Mouse (Mus musculus) megakaryocyte, embryonic 14.5 days (primary cell): ENCODE measurements at regions not wholly inside any gene's neighbourhood (a gene's known extent, or its start where the extent isn't known, plus 50 kb on each side); places are given as distances from the start of the nearest gene placed in this dataset.

Source experiments
- FLI1 ChIP-seq: IDR thresholded peaks from 2 replicates; pipeline ENCODE4 v1.6.1; 2012; ENCODE audit warnings: low read length, inconsistent platforms, mixed read lengths
- GATA1 ChIP-seq: IDR thresholded peaks from 3 replicates; pipeline ENCODE4 v1.6.1; 2012; ENCODE audit warnings: mixed read lengths, low read length, inconsistent platforms, borderline replicate concordance

DNA sequence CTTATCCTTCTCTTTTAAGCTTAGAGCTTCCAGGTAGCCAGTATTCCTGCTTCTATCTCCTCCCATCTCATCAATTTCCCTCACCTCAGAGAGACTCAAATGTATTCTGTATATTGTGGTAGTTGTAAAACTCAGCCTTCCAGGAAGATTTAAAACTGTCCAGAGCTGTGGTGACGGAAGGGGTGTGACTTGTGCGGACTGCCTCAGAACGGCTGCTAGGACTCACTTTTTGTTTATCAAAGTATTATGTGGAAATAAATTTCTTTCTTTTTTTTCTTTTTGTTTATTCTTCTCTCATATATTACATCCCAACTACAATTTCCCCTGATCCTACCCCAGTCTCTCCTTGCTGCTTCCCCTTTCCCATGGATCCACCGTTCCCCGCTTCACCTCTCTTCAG lies 1043.7 kb downstream of the Robo2 start:
- no peak for TF ChIP-seq GATA1
- no peak for TF ChIP-seq FLI1
